Mouse (Mus musculus): ENCODE measurements at regions not wholly inside any gene's neighbourhood (a gene's known extent, or its start where the extent isn't known, plus 50 kb on each side); places are given as distances from the start of the nearest gene placed in this dataset.

- no peak for DNase-seq
Observed at GRCm38 (mm10) chr8:34542361-34543038, 431.0 kb upstream of the Gm10131 start.

- DNase-seq: no peak
Observed at GRCm38 (mm10) chr8:34539232-34539631, 427.7 kb upstream of the Gm10131 start.

GRCm38 (mm10) chr8:34535434-34535833, 423.9 kb upstream of the Gm10131 start:
- no peak for DNase-seq

- DNase-seq: no peak
Observed at GRCm38 (mm10) chr8:34533421-34533820, 421.9 kb upstream of the Gm10131 start.

- no peak for DNase-seq
Observed at GRCm38 (mm10) chr8:34530896-34531679, 419.6 kb upstream of the Gm10131 start.

GRCm38 (mm10) chr8:34530046-34530445, 418.5 kb upstream of the Gm10131 start:
- DNase-seq: no peak

- no peak for DNase-seq
Observed at GRCm38 (mm10) chr8:34529452-34529851, 417.9 kb upstream of the Gm10131 start.

- DNase-seq: no peak
Observed at GRCm38 (mm10) chr8:34528213-34528612, 416.7 kb upstream of the Gm10131 start.

GRCm38 (mm10) chr8:34525231-34525630, 413.7 kb upstream of the Gm10131 start:
- no peak for DNase-seq

GRCm38 (mm10) chr8:34523849-34524248, 412.3 kb upstream of the Gm10131 start:
- no peak for DNase-seq

GRCm38 (mm10) chr8:34521316-34521715, 409.8 kb upstream of the Gm10131 start:
- DNase-seq: peak; percentile 6

GRCm38 (mm10) chr8:34520664-34521063, 409.1 kb upstream of the Gm10131 start:
- no peak for DNase-seq

GRCm38 (mm10) chr8:34513459-34514090, 402.0 kb upstream of the Gm10131 start:
- no peak for DNase-seq

- DNase-seq: no peak
Observed at GRCm38 (mm10) chr8:34505829-34506555, 394.5 kb upstream of the Gm10131 start.

GRCm38 (mm10) chr8:34505102-34505501, 393.6 kb upstream of the Gm10131 start:
- no peak for DNase-seq

- DNase-seq: no peak
Observed at GRCm38 (mm10) chr8:34502606-34503162, 391.1 kb upstream of the Gm10131 start.

GRCm38 (mm10) chr8:34499196-34499595, 387.7 kb upstream of the Gm10131 start:
- no peak for DNase-seq

- DNase-seq: no peak
Observed at GRCm38 (mm10) chr8:34496751-34497150, 385.2 kb upstream of the Gm10131 start.

GRCm38 (mm10) chr8:34495974-34496373, 384.4 kb upstream of the Gm10131 start:
- no peak for DNase-seq

- DNase-seq: no peak
Observed at GRCm38 (mm10) chr8:34488746-34489400, 377.3 kb upstream of the Gm10131 start.

- no peak for DNase-seq
Observed at GRCm38 (mm10) chr8:34486433-34487096, 375.0 kb upstream of the Gm10131 start.

- no peak for DNase-seq
Observed at GRCm38 (mm10) chr8:34485905-34486304, 374.4 kb upstream of the Gm10131 start.
